Mouse (Mus musculus) liver, postnatal 0 days (tissue): ENCODE measurements around the gene Hist1h2bh.

Experiments
- CTCF ChIP-seq: sonication (generic); IDR thresholded peaks from 2 replicates; pipeline ENCODE4 v1.5.1; 2016; ENCODE audit warnings: antibody characterized with exemption, low read depth
- EP300 ChIP-seq: IDR thresholded peaks from 2 replicates; pipeline ENCODE4 v1.6.1; 2016; ENCODE audit warnings: antibody characterized with exemption, low read depth, mild to moderate bottlenecking

DNA sequence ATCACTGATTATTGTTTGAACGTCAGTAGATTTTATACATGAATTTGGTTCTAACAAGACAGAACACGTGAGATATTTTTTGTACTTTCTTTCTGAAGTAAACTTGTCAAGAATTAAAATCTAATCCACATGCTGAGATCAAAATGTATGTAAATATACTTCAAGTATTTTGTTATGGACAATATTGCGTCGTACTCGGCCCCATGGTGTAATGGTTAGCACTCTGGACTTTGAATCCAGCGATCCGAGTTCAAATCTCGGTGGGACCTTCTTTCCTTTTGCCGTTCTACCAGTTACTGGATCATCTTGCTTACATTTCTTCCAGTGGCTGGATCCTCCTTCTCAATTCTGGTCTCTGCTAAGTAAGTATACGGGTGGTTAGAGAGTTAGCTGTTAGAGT is 23.8 kb downstream of the Hist1h2bh start:
- no peak for TF ChIP-seq CTCF
- TF ChIP-seq EP300: 0 out of 2 replicates have a peak, but pooled peaks have one; percentile 24
